Mouse (Mus musculus): ENCODE results near the gene 9430097D07Rik. TPM values are rescaled to one million over a fixed set of nuclear protein-coding genes. Genes with fewer than 3 reads are reported as not detected.

9430097D07Rik gene
- polyA plus RNA-seq, 1 experiment from 2014 or later: 0.15 TPM

- Histone ChIP-seq H3K4me2 (ENCODE audit: low read length) (no peak overlapping the region), H3K4me3 (ENCODE audit: low read depth, low read length) (no peak overlapping the region), H3K27ac (ENCODE audit: low read depth) (no peak overlapping the region), H3K9ac (ENCODE audit: low read length) (no peak overlapping the region), H3K9me3 (ENCODE audit: control insufficient read depth, low read length) (no peaks in the 10 kb centered on the region), H3K27me3 (replicated peaks; ENCODE audit: control insufficient read depth, insufficient read depth, low read length) (peaks cover 21% of the 10 kb centered on the region), H3K36me3 (ENCODE audit: control insufficient read depth, insufficient read depth, low read length) (peaks cover 7% of the 10 kb centered on the region; the same call in 1 of the 2 replicates), H3K4me1 (replicated peaks; ENCODE audit: control insufficient read depth, insufficient read depth, low read length) (peaks cover 3% of the 10 kb centered on the region; the same call in 1 of the 2 replicates)
- DNase-seq (ENCODE audit: low spot score): no peak
- no peak for ATAC-seq (replicated peaks; ENCODE audit: low FRiP score, low TSS enrichment, low read depth)
- 90% methylated on average over 9 of the region's 9 CpGs for WGBS
These were observed 1.0 kb upstream of the 9430097D07Rik start for GRCm38 (mm10) chr2:32576532-32576931.

- 2% methylated on average over 26 of the region's 26 CpGs for WGBS
- Histone ChIP-seq H3K4me2 (ENCODE audit: low read length) (peak overlapping the region; percentile 77), H3K9ac (ENCODE audit: low read length) (peak overlapping the region; percentile 14), H3K4me1 (replicated peaks; ENCODE audit: control insufficient read depth, insufficient read depth, low read length) (peaks cover 7% of the 10 kb centered on the region; the same call in 1 of the 2 replicates), H3K27ac (ENCODE audit: low read depth) (no peak overlapping the region), H3K4me3 (ENCODE audit: low read depth, low read length) (peak overlapping the region; percentile 33), H3K27me3 (replicated peaks; ENCODE audit: control insufficient read depth, insufficient read depth, low read length) (peaks cover 21% of the 10 kb centered on the region), H3K36me3 (ENCODE audit: control insufficient read depth, insufficient read depth, low read length) (peaks cover 7% of the 10 kb centered on the region; the same call in 1 of the 2 replicates), H3K9me3 (ENCODE audit: control insufficient read depth, low read length) (no peaks in the 10 kb centered on the region)
- no peak for ATAC-seq (replicated peaks; ENCODE audit: low FRiP score, low TSS enrichment, low read depth)
- DNase-seq (ENCODE audit: low spot score): peak; percentile 73
These were observed 441 bp downstream of the 9430097D07Rik start for GRCm38 (mm10) chr2:32574901-32575585.

GRCm38 (mm10) chr2:32574497-32574896 is 987 bp downstream of the 9430097D07Rik start, which contains the start of gene Pip5kl1:
TSS of gene Pip5kl1 (plus strand) at chr2:32574797.
- H3K9ac ChIP-seq (ENCODE audit: low read length): peak within 1 kb of the TSS; percentile 14
- H3K9me3 ChIP-seq (ENCODE audit: control insufficient read depth, low read length): no peaks in the 10 kb centered on the region
- 78% methylated on average over 6 of the region's 6 CpGs for WGBS
- DNase-seq (ENCODE audit: low spot score) (no peak), ATAC-seq (replicated peaks; ENCODE audit: low FRiP score, low TSS enrichment, low read depth) (no peak)
- H3K4me1 ChIP-seq (replicated peaks; ENCODE audit: control insufficient read depth, insufficient read depth, low read length): peaks cover 7% of the 10 kb centered on the region; the same call in 1 of the 2 replicates
- H3K4me2 ChIP-seq (ENCODE audit: low read length): peak within 1 kb of the TSS; percentile 77
- peaks cover 16% of the 10 kb centered on the region for H3K27me3 ChIP-seq (replicated peaks; ENCODE audit: control insufficient read depth, insufficient read depth, low read length)
- H3K27ac ChIP-seq (ENCODE audit: low read depth): no peak within 1 kb of the TSS
- peak within 1 kb of the TSS; percentile 33 for H3K4me3 ChIP-seq (ENCODE audit: low read depth, low read length)
- H3K36me3 ChIP-seq (ENCODE audit: control insufficient read depth, insufficient read depth, low read length): peaks cover 7% of the 10 kb centered on the region; the same call in 1 of the 2 replicates

- H3K27ac ChIP-seq (ENCODE audit: low read depth): no peak overlapping the region
- H3K27me3 ChIP-seq (replicated peaks; ENCODE audit: control insufficient read depth, insufficient read depth, low read length): no peaks in the 10 kb centered on the region; the same call in 1 of the 2 replicates
- peaks cover 7% of the 10 kb centered on the region; the same call in 1 of the 2 replicates for H3K4me1 ChIP-seq (replicated peaks; ENCODE audit: control insufficient read depth, insufficient read depth, low read length)
- no peak for ATAC-seq (replicated peaks; ENCODE audit: low FRiP score, low TSS enrichment, low read depth)
- peaks cover 25% of the 10 kb centered on the region for H3K36me3 ChIP-seq (ENCODE audit: control insufficient read depth, insufficient read depth, low read length)
- no peaks in the 10 kb centered on the region for H3K9me3 ChIP-seq (ENCODE audit: control insufficient read depth, low read length)
- no peak overlapping the region for H3K4me3 ChIP-seq (ENCODE audit: low read depth, low read length)
- WGBS: 89% methylated on average over 11 of the region's 11 CpGs
- DNase-seq (ENCODE audit: low spot score): no peak
- no peak overlapping the region for H3K4me2 ChIP-seq (ENCODE audit: low read length)
- H3K9ac ChIP-seq (ENCODE audit: low read length): no peak overlapping the region
These were observed 3.3 kb downstream of the 9430097D07Rik start for GRCm38 (mm10) chr2:32572196-32572595.

- no peaks in the 10 kb centered on the region for H3K27me3 ChIP-seq (replicated peaks; ENCODE audit: control insufficient read depth, insufficient read depth, low read length)
- H3K27ac ChIP-seq (ENCODE audit: low read depth): peak within 1 kb of the TSS; percentile 40
- H3K36me3 ChIP-seq (ENCODE audit: control insufficient read depth, insufficient read depth, low read length): peaks cover 37% of the 10 kb centered on the region
- H3K4me3 ChIP-seq (ENCODE audit: low read depth, low read length): peak within 1 kb of the TSS; percentile 89
- 1% methylated on average over 36 of the region's 36 CpGs for WGBS
- DNase-seq (ENCODE audit: low spot score) (peak; percentile 91), ATAC-seq (replicated peaks; ENCODE audit: low FRiP score, low TSS enrichment, low read depth) (peak; percentile 81)
- no peaks in the 10 kb centered on the region for H3K9me3 ChIP-seq (ENCODE audit: control insufficient read depth, low read length)
- H3K9ac ChIP-seq (ENCODE audit: low read length): peak within 1 kb of the TSS; percentile 76
- peaks cover 7% of the 10 kb centered on the region; the same call in 1 of the 2 replicates for H3K4me1 ChIP-seq (replicated peaks; ENCODE audit: control insufficient read depth, insufficient read depth, low read length)
- peak within 1 kb of the TSS; percentile 91 for H3K4me2 ChIP-seq (ENCODE audit: low read length)
These were observed 4.6 kb downstream of the 9430097D07Rik start, which contains the start of gene Dpm2 for GRCm38 (mm10) chr2:32570698-32571494. TSS of gene Dpm2 (plus strand) at chr2:32570858.

- H3K9me3 ChIP-seq (ENCODE audit: control insufficient read depth, low read length): no peaks in the 10 kb centered on the region
- H3K36me3 ChIP-seq (ENCODE audit: control insufficient read depth, insufficient read depth, low read length): peaks cover 56% of the 10 kb centered on the region
- DNase-seq (ENCODE audit: low spot score): no peak
- no peak for ATAC-seq (replicated peaks; ENCODE audit: low FRiP score, low TSS enrichment, low read depth)
- no peak overlapping the region for H3K27ac ChIP-seq (ENCODE audit: low read depth)
- H3K4me1 ChIP-seq (replicated peaks; ENCODE audit: control insufficient read depth, insufficient read depth, low read length): peaks cover 7% of the 10 kb centered on the region; the same call in 1 of the 2 replicates
- 88% methylated on average over 3 of the region's 3 CpGs for WGBS
- no peak overlapping the region for H3K4me3 ChIP-seq (ENCODE audit: low read depth, low read length)
- no peaks in the 10 kb centered on the region for H3K27me3 ChIP-seq (replicated peaks; ENCODE audit: control insufficient read depth, insufficient read depth, low read length)
- no peak overlapping the region for H3K9ac ChIP-seq (ENCODE audit: low read length)
- H3K4me2 ChIP-seq (ENCODE audit: low read length): no peak overlapping the region
These were observed 6.5 kb downstream of the 9430097D07Rik start for GRCm38 (mm10) chr2:32568941-32569340.

GRCm38 (mm10) chr2:32568149-32568548 is 7.3 kb downstream of the 9430097D07Rik start:
- 65% methylated on average over 5 of the region's 5 CpGs for WGBS
- ATAC-seq (replicated peaks; ENCODE audit: low FRiP score, low TSS enrichment, low read depth): no peak
- no peak for DNase-seq (ENCODE audit: low spot score)
- Histone ChIP-seq H3K9ac (ENCODE audit: low read length) (no peak overlapping the region), H3K4me1 (replicated peaks; ENCODE audit: control insufficient read depth, insufficient read depth, low read length) (peaks cover 7% of the 10 kb centered on the region; the same call in 1 of the 2 replicates), H3K9me3 (ENCODE audit: control insufficient read depth, low read length) (no peaks in the 10 kb centered on the region), H3K27ac (ENCODE audit: low read depth) (no peak overlapping the region), H3K27me3 (replicated peaks; ENCODE audit: control insufficient read depth, insufficient read depth, low read length) (no peaks in the 10 kb centered on the region), H3K4me3 (ENCODE audit: low read depth, low read length) (no peak overlapping the region), H3K36me3 (ENCODE audit: control insufficient read depth, insufficient read depth, low read length) (peaks cover 61% of the 10 kb centered on the region), H3K4me2 (ENCODE audit: low read length) (no peak overlapping the region)

GRCm38 (mm10) chr2:32566536-32567063 is 8.9 kb downstream of the 9430097D07Rik start:
- Histone ChIP-seq H3K4me2 (ENCODE audit: low read length) (no peak overlapping the region), H3K4me3 (ENCODE audit: low read depth, low read length) (no peak overlapping the region), H3K36me3 (ENCODE audit: control insufficient read depth, insufficient read depth, low read length) (peaks cover 67% of the 10 kb centered on the region), H3K27me3 (replicated peaks; ENCODE audit: control insufficient read depth, insufficient read depth, low read length) (no peaks in the 10 kb centered on the region), H3K27ac (ENCODE audit: low read depth) (no peak overlapping the region), H3K4me1 (replicated peaks; ENCODE audit: control insufficient read depth, insufficient read depth, low read length) (peaks cover 4% of the 10 kb centered on the region; the same call in 1 of the 2 replicates), H3K9ac (ENCODE audit: low read length) (no peak overlapping the region), H3K9me3 (ENCODE audit: control insufficient read depth, low read length) (no peaks in the 10 kb centered on the region)
- no peak for ATAC-seq (replicated peaks; ENCODE audit: low FRiP score, low TSS enrichment, low read depth)
- DNase-seq (ENCODE audit: low spot score): peak; percentile 80
- 48% methylated on average over 4 of the region's 4 CpGs for WGBS

Measured in intestine, embryonic 14.5 days (tissue).